Mouse (Mus musculus) embryonic facial prominence, embryonic 11.5 days (tissue): ENCODE measurements at regions not wholly inside any gene's neighbourhood (a gene's known extent, or its start where the extent isn't known, plus 50 kb on each side); places are given as distances from the start of the nearest gene placed in this dataset.

Source experiments
- ATAC-seq: fragments of 200-750 bp; cut with Nextera tagmentation; replicated peaks from 2 replicates; pipeline ENCODE4 v1.8.0; 2017; ENCODE audit warnings: low read depth; ENCODE audit not compliant: insufficient number of reproducible peaks, low FRiP score, low TSS enrichment
- DNase-seq: peaks from one replicate; pipeline ENCODE4 v3.0.0-alpha.2; 2015; ENCODE audit warnings: low spot score
- H3K27ac ChIP-seq: fragments of 300-500 bp; sonication (generic); replicated peaks from 2 replicates; pipeline ENCODE4 v1.5.1; 2014; ENCODE audit warnings: mild to moderate bottlenecking, low read depth, low read length, control low read depth
- H3K27me3 ChIP-seq: fragments of 300-500 bp; sonication (generic); 2 replicates; pipeline ENCODE4 v1.6.1; 2014; ENCODE audit warnings: mild to moderate bottlenecking, low read length, moderate library complexity, mixed read lengths; ENCODE audit not compliant: control insufficient read depth, insufficient read depth
- H3K36me3 ChIP-seq: fragments of 300-500 bp; sonication (generic); replicated peaks from 2 replicates; pipeline ENCODE4 v1.6.1; 2014; ENCODE audit warnings: low read depth, mild to moderate bottlenecking, low read length, moderate library complexity, mixed read lengths; ENCODE audit not compliant: control insufficient read depth, insufficient read depth
- H3K4me1 ChIP-seq: fragments of 300-500 bp; sonication (generic); 2 replicates; pipeline ENCODE4 v1.6.1; 2014; ENCODE audit warnings: low read length, mixed read lengths; ENCODE audit not compliant: control insufficient read depth, insufficient read depth
- H3K4me2 ChIP-seq: fragments of 300-500 bp; sonication (generic); 2 replicates; pipeline ENCODE4 v1.6.1; 2014; ENCODE audit warnings: low read depth, mild to moderate bottlenecking, control low read depth, low read length, moderate library complexity
- H3K4me3 ChIP-seq: fragments of 300-500 bp; sonication (generic); 2 replicates; pipeline ENCODE4 v1.5.1; 2014; ENCODE audit warnings: low read depth, low read length, control low read depth
- H3K9ac ChIP-seq: fragments of 300-500 bp; sonication (generic); replicated peaks from 2 replicates; pipeline ENCODE4 v1.6.1; 2014; ENCODE audit warnings: mild to moderate bottlenecking, control low read depth, low read length
- H3K9me3 ChIP-seq: fragments of 300-500 bp; sonication (generic); replicated peaks from 2 replicates; pipeline ENCODE4 v1.6.1; 2016; ENCODE audit warnings: mild to moderate bottlenecking, low read length, inconsistent platforms, mixed read lengths; ENCODE audit not compliant: control insufficient read depth
- WGBS: fragments of 180-500 bp; shearing (Covaris S2); extraction: QIAGEN DNeasy Blood & Tissue Kit; methylation state at CpG from one replicate; pipeline ENCODE4 v1.1.7; 2014; 5-methylcytosine and 5-hydroxymethylcytosine counted together

DNA sequence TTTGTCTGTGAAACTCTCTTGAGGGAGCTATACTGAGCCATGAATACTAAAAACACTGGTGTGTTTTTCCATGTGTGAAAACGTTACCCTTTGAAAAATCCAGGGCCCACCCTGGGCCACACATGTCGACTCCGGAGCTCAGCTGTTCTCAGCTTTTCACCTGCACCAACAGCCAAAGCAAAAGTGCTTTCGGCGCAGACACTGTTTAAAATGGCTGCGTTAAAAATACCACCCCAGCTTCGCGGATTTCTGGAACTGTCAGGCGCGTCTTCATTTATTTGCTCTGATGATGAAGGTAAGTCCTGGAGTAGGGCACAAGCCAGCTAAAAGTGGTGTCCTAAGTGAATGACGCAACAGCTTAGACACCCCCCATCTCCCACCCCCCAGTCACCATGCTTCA lies 108.0 kb downstream of the Adcyap1r1 start:
- Histone ChIP-seq H3K4me3 (no peak overlapping the region), H3K36me3 (no peaks in the 10 kb centered on the region), H3K9me3 (no peaks in the 10 kb centered on the region), H3K4me2 (no peak overlapping the region), H3K27ac (no peak overlapping the region), H3K4me1 (no peaks in the 10 kb centered on the region), H3K27me3 (no peaks in the 10 kb centered on the region), H3K9ac (no peak overlapping the region)
- ATAC-seq = no peak
- WGBS = 93% methylated on average over 11 of the region's 11 CpGs
- DNase-seq = no peak
